Mouse (Mus musculus): ENCODE measurements around the gene 9530068E07Rik. TPM values are rescaled to one million over a fixed set of nuclear protein-coding genes. Genes with fewer than 3 reads are reported as not detected.

The 9530068E07Rik gene
- total RNA-seq (2014; rRNA removed) (97.9 and 115 TPM in 2 replicates), polyA plus RNA-seq (2015; fragmentation: Nextera tagmentation; extraction: Ambion mirVana) (119 and 127 TPM in 2 replicates)

DNA sequence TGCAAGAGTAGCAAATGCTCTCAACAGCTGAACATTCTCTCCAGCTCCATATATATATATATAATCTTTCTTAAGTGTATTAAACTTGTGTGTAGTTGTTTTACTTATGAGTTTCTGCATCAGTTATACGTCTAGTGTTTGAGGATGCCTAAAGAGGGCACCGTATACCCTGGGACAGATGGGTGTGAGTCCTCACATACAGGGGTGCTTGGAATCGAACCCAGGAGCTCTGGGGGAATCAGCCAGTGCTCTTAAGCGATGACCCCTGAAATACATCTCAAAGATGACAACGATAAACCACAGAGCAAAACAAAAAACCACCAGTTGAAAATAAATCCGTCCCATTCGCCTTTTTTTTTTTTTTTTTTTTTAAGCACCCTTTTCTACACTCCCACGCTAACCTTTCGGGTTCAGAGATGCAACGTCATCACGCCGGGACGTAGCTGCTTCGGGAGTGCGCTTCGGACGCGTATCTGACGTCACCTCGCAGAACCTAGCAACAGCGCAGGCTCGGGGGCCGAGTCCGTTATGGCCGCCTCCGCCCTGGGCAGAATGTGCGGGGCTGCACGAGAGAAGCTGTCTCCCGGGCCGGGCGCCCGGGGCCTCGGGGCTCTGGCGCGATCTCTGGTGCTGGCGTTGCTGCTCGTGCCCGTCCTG is at the start of gene 9530068E07Rik:
9530068E07Rik (plus strand) TSS at position 489 of the 657 bp plus-strand sequence.
- Histone ChIP-seq H3K27ac (ENCODE audit: low read depth, low read length) (peak within 1 kb of the TSS; percentile 90), H3K9ac (peak within 1 kb of the TSS; percentile 95), H3K4me3 (ENCODE audit: low read depth, low read length) (peak within 1 kb of the TSS; percentile 97), H3K27me3 (ENCODE audit: insufficient read depth, low read length) (no peaks in the 10 kb centered on the region), H3K4me1 (ENCODE audit: insufficient read depth) (no peaks in the 10 kb centered on the region), H3K4me2 (ENCODE audit: low read depth) (peak within 1 kb of the TSS; percentile 69), H3K9me3 (ENCODE audit: low read length) (no peaks in the 10 kb centered on the region), H3K36me3 (ENCODE audit: insufficient read depth) (no peaks in the 10 kb centered on the region)
- TF ChIP-seq CTCF (IDR thresholded peaks at IDR 0.05; ENCODE audit: low read depth) = no peak
- 3% methylated on average over 38 of the region's 38 CpGs for WGBS
- DNase-seq (peak; percentile 97), ATAC-seq (peak; percentile 97)

DNA sequence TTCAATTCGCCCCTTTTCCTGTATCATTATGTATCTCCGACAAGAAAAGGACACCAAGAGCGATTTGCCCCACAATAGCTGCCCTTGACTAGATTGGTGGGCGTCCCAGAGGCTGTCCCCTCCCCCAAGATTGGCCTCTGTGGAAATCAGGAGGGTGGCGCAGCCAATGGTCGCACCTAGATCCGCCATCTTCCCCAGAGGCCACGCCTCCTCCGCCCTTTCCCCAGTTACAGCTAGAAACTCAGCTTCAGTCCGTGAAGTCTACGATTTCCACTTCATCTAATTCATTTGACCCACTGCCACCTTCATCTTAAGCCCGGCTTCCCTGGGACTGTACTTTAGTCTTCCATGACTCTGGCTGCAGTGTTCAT is 49.6 kb upstream of the 9530068E07Rik start:
- Histone ChIP-seq H3K4me3 (ENCODE audit: low read depth, low read length) (peak overlapping the region; percentile 28), H3K4me2 (ENCODE audit: low read depth) (peak overlapping the region; percentile 48), H3K27me3 (ENCODE audit: insufficient read depth, low read length) (no peaks in the 10 kb centered on the region), H3K27ac (ENCODE audit: low read depth, low read length) (peak overlapping the region; percentile 80), H3K4me1 (ENCODE audit: insufficient read depth) (0 out of 2 replicates have a peak, but pooled peaks cover 3% of the 10 kb centered on the region), H3K36me3 (ENCODE audit: insufficient read depth) (no peaks in the 10 kb centered on the region), H3K9ac (peak overlapping the region; percentile 42), H3K9me3 (ENCODE audit: low read length) (no peaks in the 10 kb centered on the region)
- no peak for TF ChIP-seq CTCF (IDR thresholded peaks at IDR 0.05; ENCODE audit: low read depth)
- DNase-seq (peak; percentile 84), ATAC-seq (peak; percentile 88)
- 8% methylated on average over 12 of the region's 12 CpGs for WGBS

DNA sequence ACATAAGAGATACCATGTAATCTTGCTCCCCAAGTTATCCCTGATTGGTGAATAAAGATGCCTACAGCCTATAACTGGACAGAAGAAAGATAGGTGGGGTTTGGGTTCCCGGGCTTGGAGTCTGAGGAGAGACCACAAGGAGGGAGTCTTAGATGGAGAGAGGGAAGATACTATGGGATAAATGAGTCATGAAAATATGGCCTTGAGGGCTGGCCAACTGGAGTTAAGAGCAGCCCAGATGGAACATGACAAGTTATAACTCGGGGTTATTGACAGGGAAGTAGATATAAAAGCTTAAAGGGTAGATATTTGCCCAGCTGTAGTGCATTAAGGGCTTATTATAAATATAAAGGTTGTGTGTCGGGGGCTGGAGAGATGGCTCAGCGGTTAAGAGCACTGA is 48.1 kb upstream of the 9530068E07Rik start:
- Histone ChIP-seq H3K4me1 (ENCODE audit: insufficient read depth) (0 out of 2 replicates have a peak, but pooled peaks cover 3% of the 10 kb centered on the region), H3K27me3 (ENCODE audit: insufficient read depth, low read length) (no peaks in the 10 kb centered on the region), H3K4me2 (ENCODE audit: low read depth) (no peak overlapping the region), H3K9me3 (ENCODE audit: low read length) (no peaks in the 10 kb centered on the region), H3K27ac (ENCODE audit: low read depth, low read length) (no peak overlapping the region), H3K36me3 (ENCODE audit: insufficient read depth) (no peaks in the 10 kb centered on the region), H3K4me3 (ENCODE audit: low read depth, low read length) (no peak overlapping the region), H3K9ac (no peak overlapping the region)
- ATAC-seq = no peak
- TF ChIP-seq CTCF (IDR thresholded peaks at IDR 0.05; ENCODE audit: low read depth) = no peak
- WGBS = 90% methylated on average over 4 of the region's 4 CpGs
- no peak for DNase-seq

DNA sequence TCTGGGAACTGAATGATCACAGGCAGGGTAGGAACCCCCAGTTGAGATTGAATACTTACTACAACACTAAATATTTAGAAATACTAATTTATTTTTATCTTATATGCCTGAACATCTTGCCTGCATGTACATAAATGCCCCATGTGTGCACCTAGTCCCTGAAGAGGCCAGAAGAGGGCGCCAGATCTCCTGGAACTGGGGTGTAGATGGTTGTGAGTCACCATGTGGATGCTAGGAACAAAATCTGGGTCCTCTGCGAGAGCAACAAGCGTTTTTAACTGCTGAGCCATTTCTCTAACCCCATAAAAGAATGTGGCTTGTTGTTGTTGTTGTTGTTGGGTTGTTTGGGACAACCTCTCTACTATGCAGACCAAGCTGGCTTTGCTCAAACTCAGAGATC is 47.5 kb upstream of the 9530068E07Rik start:
- Histone ChIP-seq H3K9ac (no peak overlapping the region), H3K4me1 (ENCODE audit: insufficient read depth) (0 out of 2 replicates have a peak, but pooled peaks cover 3% of the 10 kb centered on the region), H3K27ac (ENCODE audit: low read depth, low read length) (no peak overlapping the region), H3K9me3 (ENCODE audit: low read length) (no peaks in the 10 kb centered on the region), H3K4me3 (ENCODE audit: low read depth, low read length) (no peak overlapping the region), H3K36me3 (ENCODE audit: insufficient read depth) (no peaks in the 10 kb centered on the region), H3K4me2 (ENCODE audit: low read depth) (no peak overlapping the region), H3K27me3 (ENCODE audit: insufficient read depth, low read length) (no peaks in the 10 kb centered on the region)
- 69% methylated on average over 3 of the region's 3 CpGs for WGBS
- no peak for ATAC-seq
- no peak for DNase-seq
- TF ChIP-seq CTCF (IDR thresholded peaks at IDR 0.05; ENCODE audit: low read depth) = peak; percentile 5; the same call in 1 of the 2 replicates

DNA sequence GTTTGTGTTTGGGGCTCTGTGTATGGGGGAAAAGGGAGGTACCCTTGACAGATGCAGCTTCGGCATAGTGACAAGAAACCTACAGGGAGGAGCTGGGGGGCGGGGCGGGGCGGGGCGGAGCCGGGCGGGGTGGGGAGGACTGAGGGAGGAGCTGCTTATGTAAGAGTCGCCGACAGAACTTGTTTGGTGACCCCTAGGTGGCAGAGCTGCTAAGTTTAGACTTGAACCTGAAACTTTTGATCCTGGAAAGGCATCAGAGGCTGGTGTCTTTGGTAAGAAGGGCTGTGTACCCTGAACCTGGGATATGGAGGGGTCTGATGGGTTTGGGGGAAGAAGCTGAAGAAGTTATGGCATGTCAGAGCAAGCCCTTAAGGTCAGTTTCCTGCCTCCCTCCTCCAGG is 45.3 kb upstream of the 9530068E07Rik start:
- Histone ChIP-seq H3K27me3 (ENCODE audit: insufficient read depth, low read length) (no peaks in the 10 kb centered on the region), H3K9ac (no peak overlapping the region), H3K9me3 (ENCODE audit: low read length) (no peaks in the 10 kb centered on the region), H3K4me3 (ENCODE audit: low read depth, low read length) (no peak overlapping the region), H3K27ac (ENCODE audit: low read depth, low read length) (no peak overlapping the region), H3K4me2 (ENCODE audit: low read depth) (no peak overlapping the region), H3K36me3 (ENCODE audit: insufficient read depth) (no peaks in the 10 kb centered on the region), H3K4me1 (ENCODE audit: insufficient read depth) (no peaks in the 10 kb centered on the region)
- ATAC-seq (no peak), DNase-seq (no peak)
- WGBS = 3% methylated on average over 9 of the region's 9 CpGs
- no peak for TF ChIP-seq CTCF (IDR thresholded peaks at IDR 0.05; ENCODE audit: low read depth)

DNA sequence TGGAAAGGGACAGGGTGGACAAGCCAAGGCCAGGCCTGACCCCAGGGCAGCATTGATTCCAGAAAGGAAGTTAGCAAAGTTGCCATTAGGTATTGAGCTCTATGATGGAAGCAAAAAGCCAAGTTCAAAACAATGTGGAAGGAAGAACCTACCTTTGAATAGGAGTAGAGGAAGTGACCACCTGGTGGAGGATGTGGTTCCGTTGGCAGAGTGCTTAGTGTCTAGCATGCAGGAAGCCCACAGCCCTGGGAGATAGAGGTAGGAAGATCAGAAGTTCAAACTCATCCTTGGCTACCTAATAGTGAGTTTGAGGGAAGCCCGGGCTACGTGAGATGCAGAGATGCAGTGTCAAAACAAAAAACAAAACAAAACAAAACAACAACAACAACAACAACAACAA is 44.0 kb upstream of the 9530068E07Rik start:
- no peaks in the 10 kb centered on the region for H3K4me1 ChIP-seq (ENCODE audit: insufficient read depth)
- WGBS = 87% methylated on average over 3 of the region's 3 CpGs
- H3K27me3 ChIP-seq (ENCODE audit: insufficient read depth, low read length) = no peaks in the 10 kb centered on the region

DNA sequence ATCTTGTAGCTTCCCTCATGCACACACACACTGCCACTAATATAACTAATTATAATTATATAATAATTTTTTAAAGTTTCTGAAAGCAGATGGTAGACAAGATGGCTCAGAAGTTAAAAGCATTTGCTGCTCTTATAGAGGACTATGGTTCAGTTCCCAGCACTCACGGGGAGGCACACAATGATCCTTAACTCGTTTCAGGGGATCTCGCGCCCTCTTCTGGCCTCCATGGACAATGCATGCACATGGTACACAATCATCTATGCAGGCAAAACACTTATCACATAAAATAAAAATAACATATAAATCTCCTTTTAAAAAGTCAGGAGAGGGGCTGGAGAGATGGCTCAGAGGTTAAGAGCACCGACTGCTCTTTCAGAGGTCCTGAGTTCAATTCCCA is 41.6 kb upstream of the 9530068E07Rik start:
- no peak for TF ChIP-seq CTCF (IDR thresholded peaks at IDR 0.05; ENCODE audit: low read depth)
- Histone ChIP-seq H3K27ac (ENCODE audit: low read depth, low read length) (no peak overlapping the region), H3K36me3 (ENCODE audit: insufficient read depth) (no peaks in the 10 kb centered on the region), H3K4me1 (ENCODE audit: insufficient read depth) (peaks cover 1% of the 10 kb centered on the region; the same call in 1 of the 2 replicates), H3K27me3 (ENCODE audit: insufficient read depth, low read length) (no peaks in the 10 kb centered on the region), H3K4me3 (ENCODE audit: low read depth, low read length) (no peak overlapping the region), H3K4me2 (ENCODE audit: low read depth) (no peak overlapping the region), H3K9me3 (ENCODE audit: low read length) (no peaks in the 10 kb centered on the region), H3K9ac (no peak overlapping the region)
- WGBS = 87% methylated on average over 5 of the region's 5 CpGs
- DNase-seq (no peak), ATAC-seq (no peak)

More for the DNA sequence above, 44.0 kb upstream of the 9530068E07Rik start:
- Histone ChIP-seq H3K9me3 (ENCODE audit: low read length) (no peaks in the 10 kb centered on the region), H3K4me2 (ENCODE audit: low read depth) (no peak overlapping the region), H3K27ac (ENCODE audit: low read depth, low read length) (no peak overlapping the region), H3K9ac (no peak overlapping the region), H3K36me3 (ENCODE audit: insufficient read depth) (no peaks in the 10 kb centered on the region), H3K4me3 (ENCODE audit: low read depth, low read length) (no peak overlapping the region)
- ATAC-seq (no peak), DNase-seq (no peak)
- no peak for TF ChIP-seq CTCF (IDR thresholded peaks at IDR 0.05; ENCODE audit: low read depth)
